Mouse (Mus musculus) midbrain, embryonic 15.5 days (tissue): ENCODE results near the gene Tmem51. TPM values are rescaled to one million over a fixed set of nuclear protein-coding genes. Genes with fewer than 3 reads are reported as not detected.

ENCODE experiments used
- ATAC-seq: fragments of 200-750 bp; cut with Nextera tagmentation; replicated peaks from 2 replicates; pipeline ENCODE4 v1.8.0; 2017; ENCODE audit warnings: moderate TSS enrichment
- H3K27ac ChIP-seq: fragments of 300-500 bp; sonication (generic); 2 replicates; pipeline ENCODE4 v1.5.1; 2015; ENCODE audit warnings: mild to moderate bottlenecking, inconsistent platforms
- H3K27me3 ChIP-seq: fragments of 300-500 bp; sonication (generic); replicated peaks from 2 replicates; pipeline ENCODE4 v1.6.1; 2015; ENCODE audit warnings: inconsistent platforms
- H3K36me3 ChIP-seq: fragments of 300-500 bp; sonication (generic); replicated peaks from 2 replicates; pipeline ENCODE4 v1.6.1; 2015; ENCODE audit warnings: inconsistent platforms
- H3K4me1 ChIP-seq: fragments of 300-500 bp; sonication (generic); 2 replicates; pipeline ENCODE4 v1.6.1; 2015; ENCODE audit warnings: inconsistent platforms
- H3K4me2 ChIP-seq: fragments of 300-500 bp; sonication (generic); 2 replicates; pipeline ENCODE4 v1.6.1; 2015; ENCODE audit warnings: inconsistent platforms, mild to moderate bottlenecking, moderate library complexity
- H3K4me3 ChIP-seq: fragments of 300-500 bp; sonication (generic); 2 replicates; pipeline ENCODE4 v1.5.1; 2015; ENCODE audit warnings: mild to moderate bottlenecking, inconsistent platforms
- H3K9ac ChIP-seq: fragments of 300-500 bp; sonication (generic); 2 replicates; pipeline ENCODE4 v1.6.1; 2015; ENCODE audit warnings: mild to moderate bottlenecking, inconsistent platforms
- H3K9me3 ChIP-seq: fragments of 300-500 bp; sonication (generic); 2 replicates; pipeline ENCODE4 v1.6.1; 2016; ENCODE audit warnings: inconsistent platforms
- WGBS: fragments of 180-500 bp; shearing (Covaris S2); methylation state at CpG from one replicate; pipeline ENCODE4 v1.1.7; 2015; ENCODE audit warnings: mixed read lengths; 5-methylcytosine and 5-hydroxymethylcytosine counted together
- polyA plus RNA-seq: library from polyadenylated mRNA; unstranded; fragments of >200 nt; fragmentation: Nextera tagmentation; extraction: Ambion mirVana; gene quantifications from 2 replicates; pipeline ENCODE4 v1.2.1, GENCODE M21; 2015

Tmem51 gene
- polyA plus RNA-seq, 1 experiment from 2014 or later, result 8.1 TPM

GRCm38 (mm10) chr4:142064582-142065228, 19.4 kb downstream of the Tmem51 start:
- Histone ChIP-seq H3K4me1 (peaks cover 16% of the 10 kb centered on the region), H3K36me3 (no peaks in the 10 kb centered on the region), H3K9me3 (no peaks in the 10 kb centered on the region), H3K27me3 (no peaks in the 10 kb centered on the region), H3K9ac (no peak overlapping the region), H3K4me3 (no peak overlapping the region), H3K4me2 (no peak overlapping the region), H3K27ac (no peak overlapping the region)
- ATAC-seq, result no peak
- 91% methylated on average over 11 of the region's 11 CpGs for WGBS

- WGBS, result 88% methylated on average over 8 of the region's 8 CpGs
- no peak for ATAC-seq
Observed at GRCm38 (mm10) chr4:142063057-142063534, 21.0 kb downstream of the Tmem51 start.

GRCm38 (mm10) chr4:142061485-142062240, 22.4 kb downstream of the Tmem51 start:
- Histone ChIP-seq H3K4me2 (no peak overlapping the region), H3K27me3 (no peaks in the 10 kb centered on the region), H3K4me1 (peaks cover 12% of the 10 kb centered on the region; the same call in 1 of the 2 replicates), H3K9ac (no peak overlapping the region), H3K9me3 (no peaks in the 10 kb centered on the region), H3K27ac (no peak overlapping the region), H3K4me3 (no peak overlapping the region), H3K36me3 (no peaks in the 10 kb centered on the region)
- no peak for ATAC-seq
- 83% methylated on average over 23 of the region's 23 CpGs for WGBS

More at GRCm38 (mm10) chr4:142063057-142063534, 21.0 kb downstream of the Tmem51 start:
- Histone ChIP-seq H3K4me1 (peaks cover 8% of the 10 kb centered on the region; the same call in 1 of the 2 replicates), H3K4me2 (no peak overlapping the region), H3K4me3 (no peak overlapping the region), H3K36me3 (no peaks in the 10 kb centered on the region), H3K27me3 (no peaks in the 10 kb centered on the region), H3K9ac (no peak overlapping the region), H3K27ac (no peak overlapping the region), H3K9me3 (no peaks in the 10 kb centered on the region)

GRCm38 (mm10) chr4:142060455-142061378, 23.4 kb downstream of the Tmem51 start:
- no peaks in the 10 kb centered on the region for H3K9me3 ChIP-seq
- 0 out of 2 replicates have a peak, but pooled peaks cover 6% of the 10 kb centered on the region for H3K4me1 ChIP-seq
- WGBS, result 62% methylated on average over 18 of the region's 18 CpGs
- H3K27ac ChIP-seq, result 0 out of 2 replicates have a peak overlapping the region, but pooled peaks have one; percentile 3
- no peak for ATAC-seq
- no peak overlapping the region for H3K4me2 ChIP-seq
- no peak overlapping the region for H3K9ac ChIP-seq
- no peaks in the 10 kb centered on the region for H3K27me3 ChIP-seq
- no peaks in the 10 kb centered on the region for H3K36me3 ChIP-seq
- H3K4me3 ChIP-seq, result no peak overlapping the region

GRCm38 (mm10) chr4:142059841-142060193, 24.3 kb downstream of the Tmem51 start:
- Histone ChIP-seq H3K36me3 (no peaks in the 10 kb centered on the region), H3K27ac (no peak overlapping the region), H3K4me3 (no peak overlapping the region), H3K9me3 (no peaks in the 10 kb centered on the region), H3K4me1 (0 out of 2 replicates have a peak, but pooled peaks cover 6% of the 10 kb centered on the region), H3K4me2 (no peak overlapping the region), H3K27me3 (no peaks in the 10 kb centered on the region), H3K9ac (no peak overlapping the region)
- WGBS, result 77% methylated on average over 8 of the region's 8 CpGs
- no peak for ATAC-seq

GRCm38 (mm10) chr4:142059113-142059840, 24.8 kb downstream of the Tmem51 start:
- H3K9me3 ChIP-seq, result no peaks in the 10 kb centered on the region
- 76% methylated on average over 13 of the region's 13 CpGs for WGBS

GRCm38 (mm10) chr4:142057529-142058216, 26.4 kb downstream of the Tmem51 start:
- no peak overlapping the region for H3K4me2 ChIP-seq
- peak; percentile 58; the same call in 1 of the 2 replicates for ATAC-seq
- no peak overlapping the region for H3K9ac ChIP-seq
- 0 out of 2 replicates have a peak, but pooled peaks cover 6% of the 10 kb centered on the region for H3K4me1 ChIP-seq
- no peaks in the 10 kb centered on the region for H3K9me3 ChIP-seq
- H3K36me3 ChIP-seq, result no peaks in the 10 kb centered on the region
- no peak overlapping the region for H3K27ac ChIP-seq
- no peaks in the 10 kb centered on the region for H3K27me3 ChIP-seq
- H3K4me3 ChIP-seq, result no peak overlapping the region
- 77% methylated on average over 22 of the region's 22 CpGs for WGBS

More at GRCm38 (mm10) chr4:142059113-142059840, 24.8 kb downstream of the Tmem51 start:
- ATAC-seq, result no peak
- Histone ChIP-seq H3K4me2 (no peak overlapping the region), H3K27ac (no peak overlapping the region), H3K4me3 (no peak overlapping the region), H3K27me3 (no peaks in the 10 kb centered on the region), H3K4me1 (0 out of 2 replicates have a peak, but pooled peaks cover 6% of the 10 kb centered on the region), H3K9ac (no peak overlapping the region), H3K36me3 (no peaks in the 10 kb centered on the region)

GRCm38 (mm10) chr4:142055600-142055999, 28.5 kb downstream of the Tmem51 start:
- Histone ChIP-seq H3K27ac (no peak overlapping the region), H3K9me3 (no peaks in the 10 kb centered on the region), H3K9ac (no peak overlapping the region), H3K36me3 (no peaks in the 10 kb centered on the region), H3K4me1 (0 out of 2 replicates have a peak, but pooled peaks cover 3% of the 10 kb centered on the region), H3K4me3 (no peak overlapping the region), H3K27me3 (no peaks in the 10 kb centered on the region), H3K4me2 (no peak overlapping the region)
- ATAC-seq, result no peak
- WGBS, result 86% methylated on average over 8 of the region's 8 CpGs

- H3K27ac ChIP-seq, result no peak overlapping the region
- no peak for ATAC-seq
- 83% methylated on average over 11 of the region's 11 CpGs for WGBS
- no peak overlapping the region for H3K9ac ChIP-seq
- H3K4me1 ChIP-seq, result 0 out of 2 replicates have a peak, but pooled peaks cover 3% of the 10 kb centered on the region
- H3K4me2 ChIP-seq, result no peak overlapping the region
- H3K9me3 ChIP-seq, result no peaks in the 10 kb centered on the region
- no peak overlapping the region for H3K4me3 ChIP-seq
- H3K36me3 ChIP-seq, result no peaks in the 10 kb centered on the region
- no peaks in the 10 kb centered on the region for H3K27me3 ChIP-seq
Observed at GRCm38 (mm10) chr4:142054580-142054979, 29.5 kb downstream of the Tmem51 start.

- no peaks in the 10 kb centered on the region for H3K27me3 ChIP-seq
- H3K27ac ChIP-seq, result no peak overlapping the region
- H3K4me1 ChIP-seq, result 0 out of 2 replicates have a peak, but pooled peaks cover 3% of the 10 kb centered on the region
- no peak for ATAC-seq
- no peak overlapping the region for H3K9ac ChIP-seq
- H3K36me3 ChIP-seq, result no peaks in the 10 kb centered on the region
- H3K4me2 ChIP-seq, result no peak overlapping the region
- no peak overlapping the region for H3K4me3 ChIP-seq
- no peaks in the 10 kb centered on the region for H3K9me3 ChIP-seq
- 50% methylated on average over 9 of the region's 9 CpGs for WGBS
Observed at GRCm38 (mm10) chr4:142053661-142054448, 30.2 kb downstream of the Tmem51 start.
